In genomic region chr2:62746256-62746655, GRCm38 (mm10) we compare ENCODE assay signal across 25 mouse cellular contexts.
DNase-seq lines count a peak whose midpoint lies in the region; ATAC-seq and TF ChIP-seq lines count a peak whose summit lies in the region.
"Had no signal": no experiment of that assay in that cellular context is flagged by ENCODE, and none has a peak within 500 bp of the region (broad histone marks: within the 10 kb centered on the region; RNA-seq: fewer than 3 reads in every experiment).

No protein-coding gene starts in this region.

- no peak overlapping the region for H3K4me3 ChIP-seq in intestine, embryonic 16.5 days (ENCODE audit: low read length)
- H3K4me3 ChIP-seq in neural tube, embryonic 14.5 days (ENCODE audit: low read depth, low read length): no peak overlapping the region
- no peak overlapping the region for H3K4me3 ChIP-seq in cerebellum, adult 2 months (replicated peaks; ENCODE audit: insufficient read depth, low read depth, low read length)
- H3K4me3 ChIP-seq: embryonic facial prominence, embryonic 15.5 days; erythroblast, embryonic 14.5 days; forebrain, embryonic 10.5 days; gastrocnemius, adult 2 months; heart, embryonic 15.5 days; hindbrain, embryonic 15.5 days had no signal

- TF ChIP-seq POLR2A in cerebellum, adult 2 months (IDR thresholded peaks at IDR 0.05; ENCODE audit: borderline replicate concordance, insufficient read depth, low read length): no peak

- H3K9ac ChIP-seq in intestine, embryonic 16.5 days (ENCODE audit: low read depth, low read length): no peak overlapping the region
- no peak overlapping the region for H3K9ac ChIP-seq in neural tube, embryonic 14.5 days (replicated peaks; ENCODE audit: low read depth, low read length)
- H3K9ac ChIP-seq: embryonic facial prominence, embryonic 15.5 days; heart, embryonic 15.5 days; hindbrain, embryonic 15.5 days had no signal

- H3K4me2 ChIP-seq in intestine, embryonic 16.5 days (ENCODE audit: low read depth, low read length): no peak overlapping the region
- no peak overlapping the region for H3K4me2 ChIP-seq in neural tube, embryonic 14.5 days (ENCODE audit: low read depth, low read length)
- H3K4me2 ChIP-seq: embryonic facial prominence, embryonic 15.5 days; heart, embryonic 11.5 days; heart, embryonic 15.5 days; hindbrain, embryonic 15.5 days had no signal

- no peaks in the 10 kb centered on the region for H3K4me1 ChIP-seq in intestine, embryonic 16.5 days (ENCODE audit: control insufficient read depth, insufficient read depth, low read length)
- no peaks in the 10 kb centered on the region for H3K4me1 ChIP-seq in neural tube, embryonic 14.5 days (ENCODE audit: control insufficient read depth, insufficient read depth, low read length)
- no peaks in the 10 kb centered on the region for H3K4me1 ChIP-seq in cerebellum, adult 2 months (ENCODE audit: control insufficient read depth, insufficient read depth, low read length)
- H3K4me1 ChIP-seq: embryonic facial prominence, embryonic 15.5 days; forebrain, embryonic 10.5 days; heart, embryonic 15.5 days; hindbrain, embryonic 15.5 days had no signal

- no peak for TF ChIP-seq CTCF in cerebellum, adult 2 months (IDR thresholded peaks at IDR 0.05; ENCODE audit: borderline replicate concordance, insufficient read depth, low read depth, low read length)

- no peaks in the 10 kb centered on the region for H3K36me3 ChIP-seq in intestine, embryonic 16.5 days (ENCODE audit: control insufficient read depth, insufficient read depth, low read length)
- H3K36me3 ChIP-seq in neural tube, embryonic 14.5 days (ENCODE audit: control insufficient read depth, insufficient read depth, low read length): no peaks in the 10 kb centered on the region
- H3K36me3 ChIP-seq: embryonic facial prominence, embryonic 15.5 days; forebrain, embryonic 10.5 days; G1E; heart, embryonic 15.5 days had no signal

- no peak overlapping the region for H3K27ac ChIP-seq in intestine, embryonic 16.5 days (ENCODE audit: low read length)
- H3K27ac ChIP-seq in neural tube, embryonic 14.5 days (ENCODE audit: low read depth, low read length): no peak overlapping the region
- H3K27ac ChIP-seq in cerebellum, adult 2 months (ENCODE audit: insufficient read depth, low read length): no peak overlapping the region
- H3K27ac ChIP-seq: embryonic facial prominence, embryonic 15.5 days; forebrain, embryonic 10.5 days; gastrocnemius, adult 2 months; heart, embryonic 15.5 days; hindbrain, embryonic 15.5 days had no signal

- peak; percentile 93 for ATAC-seq in common myeloid progenitor, adult 5-6 weeks (replicated peaks; ENCODE audit: low read depth, poor library complexity, severe bottlenecking)
- peak; percentile 65 for ATAC-seq in intestine, embryonic 16.5 days
- peak; percentile 74; the same call in 1 of the 2 replicates for ATAC-seq in neural tube, embryonic 14.5 days (ENCODE audit: low read depth)
- ATAC-seq: CD4-positive, CD25-positive, alpha-beta regulatory T cell, adult 4 months; forebrain, embryonic 14.5 days; inflammation-experienced regulatory T-cells, adult 6 months had no signal

- DNase-seq in 416B (ENCODE audit: low read depth): peak; percentile 61
- DNase-seq in left cerebral cortex, adult 18-20 months (ENCODE audit: low spot score in 2 of 2): no peak
- no peak for DNase-seq in adrenal gland, adult 2 months
- no peak for DNase-seq in cerebellum, adult 2 months
- DNase-seq: adrenal gland, postnatal 14 days; B cell, adult 2 months; cerebellum, adult 18-20 months; cerebellum, postnatal 10 days; embryo, embryonic 11 days; gastrocnemius, adult 2 months; gastrocnemius, postnatal 36 days; heart, adult 18-20 months had no signal

- 77% methylated on average over 2 of the region's 2 CpGs for WGBS in intestine, embryonic 16.5 days
- WGBS in neural tube, embryonic 14.5 days: 65% methylated on average over 2 of the region's 2 CpGs
- WGBS in cerebellum, adult 2 months: 88% methylated on average over 2 of the region's 2 CpGs

- H3K27me3 ChIP-seq in intestine, embryonic 16.5 days (replicated peaks; ENCODE audit: control insufficient read depth, insufficient read depth, low read length): no peaks in the 10 kb centered on the region
- no peaks in the 10 kb centered on the region for H3K27me3 ChIP-seq in neural tube, embryonic 14.5 days (ENCODE audit: control insufficient read depth, insufficient read depth, low read length)
- H3K27me3 ChIP-seq in cerebellum, adult 2 months (ENCODE audit: control insufficient read depth, insufficient read depth, low read length): no peaks in the 10 kb centered on the region
- H3K27me3 ChIP-seq: embryonic facial prominence, embryonic 15.5 days; heart, embryonic 15.5 days; hindbrain, embryonic 15.5 days had no signal

- H3K9me3 ChIP-seq in intestine, embryonic 16.5 days (ENCODE audit: control insufficient read depth, low read length): no peaks in the 10 kb centered on the region
- no peaks in the 10 kb centered on the region for H3K9me3 ChIP-seq in neural tube, embryonic 14.5 days (ENCODE audit: control insufficient read depth, low read length)
- H3K9me3 ChIP-seq: embryonic facial prominence, embryonic 15.5 days; forebrain, embryonic 10.5 days; G1E; heart, embryonic 15.5 days; hindbrain, embryonic 15.5 days had no signal
